Mouse (Mus musculus) gonadal fat pad, adult 2 months (tissue): ENCODE measurements around the gene Cep250. TPM values are rescaled to one million over a fixed set of nuclear protein-coding genes. Genes with fewer than 3 reads are reported as not detected.
"Not testable (repeated sequence)": the region's sequence is repeated elsewhere in the genome, so short reads cannot be mapped to it uniquely, and the experiment has no call there.

ENCODE experiments used
- DNase-seq: peaks from one replicate; pipeline ENCODE4 v3.0.0-alpha.2; 2012; ENCODE audit warnings: low read depth
- polyA plus RNA-seq: library from polyadenylated mRNA; depleted of rRNA; stranded (reverse); fragments of >200 nt; gene quantifications from 2 replicates; pipeline ENCODE4 v1.2.3, GENCODE M21; 2012; rRNA removed

Gene Cep250
- 15.1 and 18.4 TPM in 2 replicates for polyA plus RNA-seq

DNA sequence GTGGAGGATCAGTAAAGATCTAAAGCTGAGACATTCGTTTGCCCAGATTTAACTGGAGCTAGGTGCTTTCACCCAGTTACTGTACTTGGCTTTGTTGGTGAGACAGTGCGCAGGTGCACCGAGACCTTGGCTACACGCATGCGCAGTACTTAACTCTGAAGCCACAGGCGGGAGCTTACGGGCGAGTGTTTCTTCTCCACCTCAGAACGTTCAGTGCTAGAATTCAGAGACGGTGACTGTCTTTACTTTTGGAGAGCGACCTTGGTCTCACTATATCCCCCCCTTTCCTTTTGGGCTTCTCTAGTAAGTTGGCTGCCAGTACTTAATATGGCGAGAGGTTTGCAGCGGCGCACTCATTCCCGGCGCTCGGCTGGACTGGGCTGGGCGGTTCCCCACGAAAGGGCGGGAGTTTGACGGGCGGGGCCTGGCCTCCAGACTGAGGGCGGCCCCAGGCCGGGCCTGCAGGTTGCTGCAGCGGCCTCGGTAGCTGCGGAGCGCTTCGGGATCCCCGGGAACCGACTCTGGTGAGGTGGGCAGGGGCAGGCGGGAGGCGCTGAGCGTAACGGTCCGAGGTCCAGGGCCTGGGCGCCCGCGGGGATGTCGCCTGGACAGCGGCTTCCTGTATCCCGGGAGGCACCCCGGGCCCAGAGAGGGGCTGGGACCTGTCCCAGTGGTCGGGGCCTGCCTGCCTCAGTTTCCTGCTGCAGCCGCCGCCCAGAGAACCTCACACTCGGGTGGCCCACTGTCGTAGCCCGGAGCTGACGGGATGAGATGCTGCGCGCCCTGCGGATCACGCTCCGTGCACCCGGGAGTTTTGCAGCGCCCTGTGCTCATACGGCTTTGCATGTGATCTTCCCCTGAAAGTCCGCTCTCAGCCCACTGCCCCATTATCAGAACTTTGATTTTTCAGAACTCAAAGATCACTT is at the start of gene Cep250:
Gene Cep250 (plus strand): TSS at position 325 of the 926 bp plus-strand sequence.
- no peak for DNase-seq

GRCm38 (mm10) chr2:155914684-155915083 is 41.6 kb upstream of the Cep250 start:
- DNase-seq, result no peak

DNA sequence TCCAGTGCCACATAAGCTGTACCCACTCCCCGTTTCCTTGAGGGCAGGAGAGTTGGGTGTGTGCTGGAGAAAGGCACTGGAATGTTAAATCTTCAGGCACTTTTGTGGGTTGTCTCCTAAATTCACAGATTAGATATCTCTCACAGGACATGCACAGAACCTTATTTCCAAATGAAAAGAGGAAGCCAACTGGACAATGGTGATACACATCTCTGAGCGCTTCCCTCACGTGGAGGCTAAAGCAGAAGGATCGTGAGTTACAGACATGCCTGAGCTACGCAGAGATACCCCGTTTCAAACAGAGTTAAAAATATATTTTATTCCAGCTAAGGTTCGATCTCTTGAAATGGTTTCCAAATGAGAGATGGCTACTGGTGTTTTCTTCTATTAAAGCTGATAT is 33.1 kb upstream of the Cep250 start:
- no peak for DNase-seq

GRCm38 (mm10) chr2:155925213-155925612 is 31.0 kb upstream of the Cep250 start:
- not testable (repeated sequence) for DNase-seq

DNA sequence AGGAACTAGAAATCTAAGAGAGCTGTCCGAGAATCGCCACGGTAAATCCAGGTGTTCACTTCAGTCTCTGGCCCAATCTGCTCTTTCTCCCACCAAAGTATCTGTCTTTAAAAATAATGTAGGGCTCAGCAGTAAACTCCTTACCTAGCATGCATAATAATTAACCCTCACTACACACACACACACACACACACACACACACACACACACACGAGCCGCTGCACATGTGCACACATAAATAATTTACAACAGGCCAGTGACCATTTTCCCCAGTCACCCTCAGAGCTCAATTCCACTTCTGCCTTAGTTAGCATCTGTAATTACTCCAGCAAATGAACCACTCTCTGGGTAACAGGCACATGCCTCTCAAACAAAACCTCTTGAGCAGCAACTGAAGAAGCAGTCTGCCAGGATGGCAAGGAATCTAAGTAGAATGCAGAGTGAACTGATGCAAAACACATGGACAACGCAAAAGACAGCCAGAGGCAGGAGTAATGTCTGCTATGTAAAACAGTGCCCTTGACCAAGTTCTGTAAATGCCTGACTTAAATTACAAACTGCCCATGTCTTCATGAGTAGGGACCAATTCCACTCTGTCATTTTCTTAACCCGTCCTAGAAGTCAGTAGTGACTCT is 27.4 kb upstream of the Cep250 start:
- DNase-seq, result no peak

- DNase-seq, result no peak
Measured at GRCm38 (mm10) chr2:155929531-155930442, 26.5 kb upstream of the Cep250 start, which contains the start of gene Uqcc1. Gene Uqcc1, minus strand, starts transcription at chr2:155930310.

DNA sequence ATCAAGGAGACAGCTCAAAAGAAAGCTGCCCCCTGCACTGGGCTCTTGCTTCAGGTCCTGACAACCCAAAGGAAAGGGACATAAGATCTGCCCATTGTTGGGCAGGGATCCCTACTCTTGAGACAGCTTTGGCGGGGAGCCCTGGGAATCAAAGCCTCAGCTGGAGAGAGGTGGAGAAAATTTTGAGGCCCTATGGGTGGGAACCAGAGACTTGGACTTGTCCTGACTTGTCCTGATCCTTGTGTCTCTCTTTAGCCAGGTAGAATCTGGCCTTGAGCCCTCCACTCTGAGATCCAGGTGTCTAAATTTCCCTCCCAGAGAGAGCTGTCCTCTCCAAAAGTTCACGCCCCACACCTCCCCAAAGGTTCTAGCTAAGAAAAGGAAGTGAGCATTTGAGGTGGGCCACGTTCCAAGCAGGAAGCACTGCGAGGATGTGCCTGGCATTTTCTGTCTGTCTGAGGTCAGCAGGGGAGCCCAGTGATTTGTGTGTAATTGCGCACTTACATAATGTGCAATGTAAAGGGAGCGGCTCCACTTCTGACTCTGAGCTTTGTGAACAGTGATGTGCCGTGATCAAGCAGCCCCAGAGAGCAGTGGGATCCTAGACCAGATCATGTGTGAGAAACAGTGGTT is 16.2 kb upstream of the Cep250 start:
- DNase-seq, result peak; percentile 92

GRCm38 (mm10) chr2:155940681-155941080 is 15.6 kb upstream of the Cep250 start, which contains the start of gene Gm15557:
Gene Gm15557, plus strand, starts transcription at chr2:155940728.
- no peak for DNase-seq

DNA sequence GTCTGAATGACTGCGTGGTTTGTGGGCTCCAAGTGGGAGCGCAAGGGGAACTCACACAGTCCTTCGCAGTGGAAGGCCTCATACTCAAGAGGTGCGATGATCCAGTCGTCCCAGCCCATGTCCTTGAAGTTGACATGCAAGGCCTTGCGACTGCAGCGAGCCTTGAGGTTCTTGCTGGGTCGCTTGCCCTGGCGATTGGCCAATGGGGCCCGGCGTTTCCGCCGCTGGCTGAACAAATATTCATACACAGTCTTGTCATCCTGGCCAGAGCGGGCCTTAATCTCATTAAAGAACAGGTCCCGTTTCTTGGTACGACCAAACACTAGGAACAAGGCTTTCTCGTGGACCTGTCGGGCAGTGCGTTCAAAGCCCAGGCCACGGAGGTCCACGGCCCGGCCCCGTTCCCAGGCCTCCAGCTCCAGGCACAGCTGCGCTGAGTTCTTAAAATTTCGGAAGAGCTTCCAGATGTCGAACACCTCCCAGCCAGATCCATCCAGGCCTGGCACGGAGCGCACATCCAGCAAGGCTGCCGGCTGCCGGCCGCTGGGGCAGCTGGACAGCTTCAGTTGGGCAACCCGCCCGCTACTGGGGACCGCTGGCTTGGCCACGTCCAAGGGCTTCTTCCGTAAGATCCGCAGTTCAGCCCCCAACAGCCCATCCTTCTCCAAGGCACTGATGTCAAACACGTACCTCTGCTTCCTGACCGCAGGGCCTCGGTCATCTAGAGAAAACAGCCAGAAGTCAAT is 14.4 kb upstream of the Cep250 start:
- DNase-seq, result no peak

GRCm38 (mm10) chr2:155943463-155943862 is 12.8 kb upstream of the Cep250 start:
- no peak for DNase-seq

- no peak for DNase-seq
Measured at GRCm38 (mm10) chr2:155944685-155945084, 11.6 kb upstream of the Cep250 start.

DNA sequence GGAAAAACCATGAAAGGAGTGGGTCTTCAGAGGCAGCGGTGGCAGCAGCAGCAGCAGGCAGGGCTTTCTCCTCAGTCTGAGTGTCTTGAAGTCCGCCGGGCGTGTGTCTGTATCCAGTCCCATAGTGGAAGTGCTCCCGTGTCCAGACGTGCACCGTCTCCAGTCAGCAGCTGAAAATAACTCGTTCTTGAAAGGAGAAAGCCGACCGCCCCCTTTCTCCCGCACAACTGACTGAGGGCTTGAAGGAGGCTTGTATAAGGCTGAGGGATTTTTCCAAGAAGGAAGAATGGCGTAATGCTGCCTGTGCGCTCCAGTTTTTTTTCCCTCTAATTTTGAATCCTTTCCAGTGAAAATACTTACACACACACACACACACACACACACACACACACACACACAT is 11.1 kb upstream of the Cep250 start, which contains the start of gene Gdf5:
Gene Gdf5 (minus strand): TSS at position 244 of the 400 bp plus-strand sequence.
- DNase-seq, result no peak

DNA sequence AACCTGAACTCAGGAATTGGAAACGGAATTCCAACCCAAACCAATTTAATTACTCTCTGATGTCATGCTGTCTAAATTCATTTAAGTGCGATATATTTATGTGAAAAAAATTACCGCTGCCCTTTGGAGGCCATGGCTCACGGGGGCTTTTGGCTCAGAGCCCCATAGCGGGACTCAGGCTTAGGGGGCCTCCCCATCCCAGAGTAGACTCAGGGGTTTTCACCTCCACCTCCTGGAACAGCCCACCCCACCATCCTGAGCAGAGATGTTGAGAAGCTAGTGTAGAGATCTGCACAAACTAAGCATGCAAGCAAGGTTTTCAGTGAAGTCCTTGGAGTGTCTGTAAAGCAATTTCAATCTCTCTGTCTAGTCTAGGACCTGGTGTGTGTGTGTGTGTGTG is 10.7 kb upstream of the Cep250 start:
- DNase-seq, result no peak

- DNase-seq, result no peak
Measured at GRCm38 (mm10) chr2:155946069-155946468, 10.2 kb upstream of the Cep250 start.

DNA sequence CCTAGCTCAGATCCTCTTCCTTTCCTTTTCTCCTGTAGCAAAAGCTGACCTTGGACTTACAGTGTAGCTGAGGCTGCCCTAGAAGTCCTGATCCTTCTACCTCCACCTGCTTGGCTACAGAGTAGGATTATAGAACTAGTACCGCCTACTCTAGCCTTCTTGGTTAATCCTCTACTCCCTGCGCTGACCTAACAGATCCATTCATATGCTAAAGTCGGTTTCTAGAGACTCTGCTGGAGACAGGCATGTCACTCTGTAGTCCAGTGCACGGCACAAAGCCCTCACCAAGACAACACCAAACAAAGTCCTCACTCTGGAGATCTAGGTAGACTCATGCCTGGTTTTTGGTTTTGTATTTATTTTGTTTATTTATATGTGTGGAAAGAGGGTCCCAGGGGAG is 9.8 kb upstream of the Cep250 start:
- DNase-seq, result no peak

GRCm38 (mm10) chr2:155947390-155948002 is 8.8 kb upstream of the Cep250 start:
- no peak for DNase-seq

GRCm38 (mm10) chr2:155949362-155949761 is 6.9 kb upstream of the Cep250 start:
- DNase-seq, result no peak

DNA sequence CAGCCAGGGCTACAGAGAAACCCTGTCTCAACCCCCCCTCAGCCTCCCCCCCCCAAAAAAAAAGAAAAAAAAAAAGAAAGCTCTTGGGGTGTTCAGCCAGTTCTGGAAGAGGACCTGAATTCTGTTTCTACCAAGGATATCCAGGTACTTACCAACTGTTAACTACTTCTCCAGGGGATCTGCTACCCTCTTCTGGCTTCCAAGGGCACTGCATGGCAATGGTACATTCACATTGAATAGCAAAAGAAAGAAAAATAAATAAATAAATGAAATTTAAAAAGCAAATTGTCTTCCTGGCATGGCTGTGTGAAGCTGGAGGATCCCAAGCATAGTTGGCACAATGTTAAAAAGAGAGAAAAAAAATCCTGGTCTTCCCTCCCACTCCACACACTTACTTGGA is 4.3 kb upstream of the Cep250 start:
- no peak for DNase-seq

DNA sequence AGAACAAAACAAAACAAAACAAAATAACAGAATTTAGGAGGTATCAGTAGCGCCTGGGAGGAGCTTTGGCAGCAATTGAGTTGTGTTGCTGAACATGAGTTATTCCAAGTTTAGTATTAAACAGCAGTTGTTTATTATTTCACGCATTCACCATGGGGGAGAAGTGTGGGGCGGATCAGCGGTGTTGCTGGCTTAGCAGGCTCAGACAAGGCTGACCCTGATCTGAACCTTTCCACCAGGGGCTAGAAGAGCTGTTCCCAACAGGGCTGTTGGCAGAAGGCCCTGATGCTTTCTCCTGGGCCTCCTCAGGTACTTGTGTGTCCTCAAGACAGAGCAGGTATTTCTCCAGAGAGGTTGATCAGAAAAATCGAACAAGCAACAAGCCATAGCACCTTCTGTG is 3.7 kb downstream of the Cep250 start:
- DNase-seq, result no peak

- no peak for DNase-seq
Measured at GRCm38 (mm10) chr2:155961862-155962261, 5.6 kb downstream of the Cep250 start.
